Mouse (Mus musculus) cerebellum, adult 2 months (tissue): ENCODE results near the gene Vmn1r34. TPM values are rescaled to one million over a fixed set of nuclear protein-coding genes. Genes with fewer than 3 reads are reported as not detected.
"Not testable (repeated sequence)": the region's sequence is repeated elsewhere in the genome, so short reads cannot be mapped to it uniquely, and the experiment has no call there.

Source experiments
- DNase-seq, 2 experiments: peaks; one replicate each; pipeline ENCODE4 v3.0.0; 2021
- H3K27ac ChIP-seq: fragments of 200-500 bp; 2 replicates; pipeline ENCODE4 v1.5.1; 2012; ENCODE audit warnings: low read length, control low read depth, inconsistent platforms; ENCODE audit not compliant: insufficient read depth
- H3K27me3 ChIP-seq: fragments of 200-500 bp; 2 replicates; pipeline ENCODE4 v1.6.1; 2012; ENCODE audit warnings: inconsistent platforms, mild to moderate bottlenecking, low read length, moderate library complexity; ENCODE audit not compliant: control insufficient read depth, insufficient read depth
- H3K4me1 ChIP-seq: fragments of 200-500 bp; 2 replicates; pipeline ENCODE4 v1.6.1; 2011; ENCODE audit warnings: low read length; ENCODE audit not compliant: control insufficient read depth, insufficient read depth
- H3K4me3 ChIP-seq: fragments of 200-500 bp; replicated peaks from 2 replicates; pipeline ENCODE3; 2011; ENCODE audit warnings: mild to moderate bottlenecking, low read depth, low read length, control low read depth; ENCODE audit not compliant: insufficient read depth
- CTCF ChIP-seq: fragments of 200-500 bp; IDR thresholded peaks from 2 replicates; pipeline ENCODE4 v1.5.1; 2011; ENCODE audit warnings: low read depth, mild to moderate bottlenecking, control low read depth, low read length, moderate library complexity, borderline replicate concordance; ENCODE audit not compliant: insufficient read depth
- POLR2A ChIP-seq: fragments of 200-500 bp; IDR thresholded peaks from 2 replicates; pipeline ENCODE4 v1.6.1; 2011; ENCODE audit warnings: low read length, control low read depth, borderline replicate concordance; ENCODE audit not compliant: insufficient read depth
- WGBS: fragments of 180-500 bp; shearing (Covaris S2); methylation state at CpG from one replicate; pipeline ENCODE4 v1.1.7; 2018; 5-methylcytosine and 5-hydroxymethylcytosine counted together
- polyA plus RNA-seq: library from polyadenylated mRNA; depleted of rRNA; stranded (reverse); fragments of >200 nt; gene quantifications from 2 replicates; pipeline ENCODE4 v1.2.3, GENCODE M21; 2012; rRNA removed

Vmn1r34 gene
- not detected in 2 replicates for polyA plus RNA-seq

DNA sequence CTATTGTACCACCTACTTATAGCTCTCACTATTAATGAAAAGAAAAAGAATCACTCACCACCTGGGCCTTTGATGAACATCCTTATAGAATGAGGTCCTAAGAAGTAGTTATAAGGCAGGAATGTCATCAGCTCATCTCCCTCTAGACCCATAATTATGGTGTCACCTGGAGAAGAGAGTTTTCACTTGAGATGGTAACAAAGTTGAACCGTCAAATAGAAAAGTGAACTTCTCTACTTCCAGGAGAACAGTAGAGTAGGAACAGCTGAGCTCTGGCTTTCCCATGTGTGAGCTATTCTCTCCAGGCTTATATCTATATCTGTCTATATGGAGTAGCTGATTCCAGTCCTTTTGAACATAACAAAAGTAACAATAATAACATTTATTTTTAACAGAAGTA, at the start of gene Vmn1r34:
Vmn1r34 (minus strand) TSS at position 101 of the 400 bp plus-strand sequence.
- no peak for TF ChIP-seq POLR2A
- no peak for TF ChIP-seq CTCF
- no peaks in the 10 kb centered on the region for H3K27me3 ChIP-seq
- H3K27ac ChIP-seq, result no peak within 1 kb of the TSS
- H3K4me1 ChIP-seq, result no peaks in the 10 kb centered on the region
- no peak within 1 kb of the TSS for H3K4me3 ChIP-seq
- 92% methylated on average over 1 of the region's 1 CpGs for WGBS
- DNase-seq, result no peak

DNA sequence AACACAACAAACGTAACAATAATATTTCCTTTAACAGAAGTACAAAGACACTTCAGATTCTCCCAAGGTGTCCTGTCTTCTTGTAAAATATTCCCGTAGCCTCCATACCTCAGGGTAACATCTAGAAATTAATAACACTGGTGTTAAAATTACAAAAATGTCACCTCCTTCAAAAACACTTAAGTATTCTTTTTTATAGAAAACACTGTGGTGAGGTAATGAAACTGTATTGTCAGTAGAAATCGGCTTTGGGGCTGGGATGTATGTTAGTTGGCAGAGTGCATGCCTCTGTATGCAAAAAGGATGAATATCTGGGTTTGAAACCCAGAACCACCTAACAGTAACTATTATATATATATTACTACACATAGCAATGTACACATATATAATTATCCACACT, 42.1 kb upstream of the Vmn1r34 start, which contains the start of gene Vmn1r35:
Vmn1r35 (minus strand) TSS at position 101 of the 400 bp plus-strand sequence.
- 81% methylated on average over 3 of the region's 3 CpGs for WGBS
- DNase-seq, result no peak
- TF ChIP-seq POLR2A (no peak), CTCF (no peak)

DNA sequence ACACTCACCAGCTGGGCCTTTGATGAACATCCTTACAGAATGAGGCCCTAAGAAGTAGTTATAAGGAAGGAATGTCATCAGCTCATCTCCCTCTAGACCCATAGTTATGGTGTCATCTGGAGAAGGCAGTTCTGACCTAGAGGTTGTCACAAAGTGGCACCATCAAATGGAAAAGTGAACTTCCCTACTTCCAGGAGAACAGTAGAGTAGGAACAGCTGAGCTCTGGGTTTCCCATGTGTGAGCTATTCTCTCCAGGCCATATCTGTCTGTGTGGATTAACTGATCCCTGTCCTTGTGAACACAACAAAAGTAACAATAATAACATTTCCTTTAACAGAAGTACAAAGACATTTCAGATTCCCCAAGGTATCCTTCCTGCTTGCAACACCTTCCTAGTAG, 25.5 kb downstream of the Vmn1r34 start, which contains the start of gene Vmn1r33:
Vmn1r33 (minus strand) TSS at position 101 of the 400 bp plus-strand sequence.
- H3K27me3 ChIP-seq, H3K4me3 ChIP-seq, H3K27ac ChIP-seq, DNase-seq, H3K4me1 ChIP-seq: not testable (repeated sequence)

More for the DNA sequence above, 42.1 kb upstream of the Vmn1r34 start, which contains the start of gene Vmn1r35:
- Histone ChIP-seq H3K4me3 (no peak within 1 kb of the TSS), H3K4me1 (no peaks in the 10 kb centered on the region), H3K27ac (no peak within 1 kb of the TSS), H3K27me3 (no peaks in the 10 kb centered on the region)

DNA sequence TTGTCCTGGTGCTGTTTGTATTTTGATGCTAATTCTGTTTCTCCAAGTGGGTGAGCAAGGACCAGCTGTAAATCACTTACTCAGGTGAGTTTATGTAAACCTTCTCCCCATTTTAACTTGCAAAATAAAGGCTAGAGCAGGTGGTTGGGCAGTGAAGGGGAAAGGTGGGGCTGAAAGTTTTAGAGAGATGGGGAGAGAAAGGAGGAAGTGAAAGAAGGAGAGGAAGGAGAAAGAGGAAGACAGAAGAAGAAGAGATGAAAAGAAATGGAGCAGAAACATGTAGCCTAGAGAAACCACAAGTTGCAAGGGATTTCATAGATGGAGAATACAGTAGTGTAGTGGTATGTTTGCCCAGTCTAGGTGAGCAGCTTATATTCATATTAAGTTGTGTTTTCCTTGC, 47.9 kb downstream of the Vmn1r34 start:
- DNase-seq, result no peak
- Histone ChIP-seq H3K27ac (no peak overlapping the region), H3K4me3 (no peak overlapping the region), H3K27me3 (no peaks in the 10 kb centered on the region), H3K4me1 (no peaks in the 10 kb centered on the region)
- TF ChIP-seq CTCF (no peak), POLR2A (no peak)

Other genes with a start within 250 kb of the Vmn1r34 start
- gene Mad2l1, start 108.5 kb downstream of the Vmn1r34 start, polyA plus RNA-seq, result 8.2 and 8.5 TPM in 2 replicates
- not detected in 2 replicates for gene Vmn1r32, start 83.8 kb downstream of the Vmn1r34 start, polyA plus RNA-seq
- not detected in 2 replicates for gene Vmn1r33, start 25.6 kb downstream of the Vmn1r34 start, polyA plus RNA-seq
- not detected in 2 replicates for gene Vmn1r35, start 42.0 kb upstream of the Vmn1r34 start, polyA plus RNA-seq
- gene Vmn1r36, start 75.3 kb upstream of the Vmn1r34 start, polyA plus RNA-seq, result not detected in 2 replicates
- not detected in 2 replicates for gene Vmn1r37, start 85.5 kb upstream of the Vmn1r34 start, polyA plus RNA-seq
- not detected in 2 replicates for gene Vmn1r38, start 138.7 kb upstream of the Vmn1r34 start, polyA plus RNA-seq
- not detected in 2 replicates for gene Vmn1r39, start 166.7 kb upstream of the Vmn1r34 start, polyA plus RNA-seq